Mouse (Mus musculus): ENCODE data around the gene Prdm16. TPM values are rescaled to one million over a fixed set of nuclear protein-coding genes. Genes with fewer than 3 reads are reported as not detected.

Gene Prdm16
- polyA plus RNA-seq, 1 experiment from 2014 or later, result 2.2 TPM

GRCm38 (mm10) chr4:154378876-154379275 is 257.8 kb downstream of the Prdm16 start:
- WGBS (ENCODE audit: insufficient replicate concordance), result 83% methylated on average over 2 of the region's 2 CpGs
- no peak overlapping the region for H3K4me3 ChIP-seq (ENCODE audit: low read depth, low read length)
- no peak overlapping the region for H3K27ac ChIP-seq (ENCODE audit: low read depth)
- H3K4me2 ChIP-seq (ENCODE audit: low read depth, low read length), result no peak overlapping the region
- H3K36me3 ChIP-seq (replicated peaks; ENCODE audit: insufficient read depth, low read length), result no peaks in the 10 kb centered on the region
- no peak overlapping the region for H3K9ac ChIP-seq (replicated peaks)
- DNase-seq (no peak), ATAC-seq (no peak)
- no peaks in the 10 kb centered on the region for H3K9me3 ChIP-seq (ENCODE audit: low read length)
- no peak for TF ChIP-seq CTCF (IDR thresholded peaks at IDR 0.05; ENCODE audit: low read depth)
- TF ChIP-seq EP300 (IDR thresholded peaks at IDR 0.05; ENCODE audit: low read depth), result no peak
- no peaks in the 10 kb centered on the region for H3K27me3 ChIP-seq (ENCODE audit: insufficient read depth, low read length)
- peaks cover 7% of the 10 kb centered on the region; the same call in 1 of the 2 replicates for H3K4me1 ChIP-seq (ENCODE audit: insufficient read depth)

- 42% methylated on average over 10 of the region's 10 CpGs for WGBS (ENCODE audit: insufficient replicate concordance)
- Histone ChIP-seq H3K9ac (replicated peaks) (no peak overlapping the region), H3K27me3 (ENCODE audit: insufficient read depth, low read length) (no peaks in the 10 kb centered on the region), H3K9me3 (ENCODE audit: low read length) (no peaks in the 10 kb centered on the region), H3K4me3 (ENCODE audit: low read depth, low read length) (no peak overlapping the region), H3K4me1 (ENCODE audit: insufficient read depth) (peaks cover 7% of the 10 kb centered on the region; the same call in 1 of the 2 replicates), H3K4me2 (ENCODE audit: low read depth, low read length) (no peak overlapping the region), H3K36me3 (replicated peaks; ENCODE audit: insufficient read depth, low read length) (no peaks in the 10 kb centered on the region), H3K27ac (ENCODE audit: low read depth) (peak overlapping the region; percentile 74)
- TF ChIP-seq CTCF (IDR thresholded peaks at IDR 0.05; ENCODE audit: low read depth) (no peak), EP300 (IDR thresholded peaks at IDR 0.05; ENCODE audit: low read depth) (no peak)
- no peak for DNase-seq
- peak; percentile 78 for ATAC-seq
Measured at GRCm38 (mm10) chr4:154375939-154376625, 260.6 kb downstream of the Prdm16 start.

GRCm38 (mm10) chr4:154371542-154372247 is 265.0 kb downstream of the Prdm16 start:
- Histone ChIP-seq H3K4me1 (ENCODE audit: insufficient read depth) (peaks cover 7% of the 10 kb centered on the region; the same call in 1 of the 2 replicates), H3K27me3 (ENCODE audit: insufficient read depth, low read length) (no peaks in the 10 kb centered on the region)
- WGBS (ENCODE audit: insufficient replicate concordance), result 71% methylated on average over 13 of the region's 13 CpGs

GRCm38 (mm10) chr4:154370841-154371240 is 265.8 kb downstream of the Prdm16 start:
- Histone ChIP-seq H3K4me2 (ENCODE audit: low read depth, low read length) (no peak overlapping the region), H3K27ac (ENCODE audit: low read depth) (no peak overlapping the region), H3K9me3 (ENCODE audit: low read length) (no peaks in the 10 kb centered on the region), H3K36me3 (replicated peaks; ENCODE audit: insufficient read depth, low read length) (no peaks in the 10 kb centered on the region), H3K27me3 (ENCODE audit: insufficient read depth, low read length) (no peaks in the 10 kb centered on the region), H3K4me1 (ENCODE audit: insufficient read depth) (0 out of 2 replicates have a peak, but pooled peaks cover 3% of the 10 kb centered on the region), H3K4me3 (ENCODE audit: low read depth, low read length) (no peak overlapping the region), H3K9ac (replicated peaks) (no peak overlapping the region)
- WGBS (ENCODE audit: insufficient replicate concordance), result 80% methylated on average over 8 of the region's 8 CpGs
- TF ChIP-seq EP300 (IDR thresholded peaks at IDR 0.05; ENCODE audit: low read depth) (no peak), CTCF (IDR thresholded peaks at IDR 0.05; ENCODE audit: low read depth) (no peak)
- no peak for ATAC-seq
- DNase-seq, result no peak

More at GRCm38 (mm10) chr4:154371542-154372247, 265.0 kb downstream of the Prdm16 start:
- ATAC-seq, result no peak
- no peak overlapping the region for H3K9ac ChIP-seq (replicated peaks)
- H3K9me3 ChIP-seq (ENCODE audit: low read length), result no peaks in the 10 kb centered on the region
- no peak for TF ChIP-seq EP300 (IDR thresholded peaks at IDR 0.05; ENCODE audit: low read depth)
- no peak for TF ChIP-seq CTCF (IDR thresholded peaks at IDR 0.05; ENCODE audit: low read depth)
- H3K27ac ChIP-seq (ENCODE audit: low read depth), result no peak overlapping the region
- no peak for DNase-seq
- H3K4me2 ChIP-seq (ENCODE audit: low read depth, low read length), result no peak overlapping the region
- H3K4me3 ChIP-seq (ENCODE audit: low read depth, low read length), result no peak overlapping the region
- H3K36me3 ChIP-seq (replicated peaks; ENCODE audit: insufficient read depth, low read length), result no peaks in the 10 kb centered on the region

GRCm38 (mm10) chr4:154369089-154369488 is 267.6 kb downstream of the Prdm16 start:
- 53% methylated on average over 5 of the region's 5 CpGs for WGBS (ENCODE audit: insufficient replicate concordance)
- Histone ChIP-seq H3K27ac (ENCODE audit: low read depth) (no peak overlapping the region), H3K9me3 (ENCODE audit: low read length) (no peaks in the 10 kb centered on the region), H3K9ac (replicated peaks) (no peak overlapping the region), H3K27me3 (ENCODE audit: insufficient read depth, low read length) (no peaks in the 10 kb centered on the region), H3K4me3 (ENCODE audit: low read depth, low read length) (no peak overlapping the region), H3K36me3 (replicated peaks; ENCODE audit: insufficient read depth, low read length) (no peaks in the 10 kb centered on the region), H3K4me2 (ENCODE audit: low read depth, low read length) (no peak overlapping the region), H3K4me1 (ENCODE audit: insufficient read depth) (no peaks in the 10 kb centered on the region)
- TF ChIP-seq CTCF (IDR thresholded peaks at IDR 0.05; ENCODE audit: low read depth), result no peak
- TF ChIP-seq EP300 (IDR thresholded peaks at IDR 0.05; ENCODE audit: low read depth), result no peak
- DNase-seq, result no peak
- ATAC-seq, result no peak

GRCm38 (mm10) chr4:154366836-154367235 is 269.8 kb downstream of the Prdm16 start:
- ATAC-seq (no peak), DNase-seq (no peak)
- no peak for TF ChIP-seq EP300 (IDR thresholded peaks at IDR 0.05; ENCODE audit: low read depth)
- 0 out of 2 replicates have a peak, but pooled peaks have one; percentile 28 for TF ChIP-seq CTCF (IDR thresholded peaks at IDR 0.05; ENCODE audit: low read depth)
- Histone ChIP-seq H3K9ac (replicated peaks) (no peak overlapping the region), H3K36me3 (replicated peaks; ENCODE audit: insufficient read depth, low read length) (no peaks in the 10 kb centered on the region), H3K27ac (ENCODE audit: low read depth) (no peak overlapping the region), H3K9me3 (ENCODE audit: low read length) (no peaks in the 10 kb centered on the region), H3K4me1 (ENCODE audit: insufficient read depth) (no peaks in the 10 kb centered on the region), H3K4me2 (ENCODE audit: low read depth, low read length) (no peak overlapping the region), H3K4me3 (ENCODE audit: low read depth, low read length) (no peak overlapping the region), H3K27me3 (ENCODE audit: insufficient read depth, low read length) (no peaks in the 10 kb centered on the region)
- 69% methylated on average over 6 of the region's 6 CpGs for WGBS (ENCODE audit: insufficient replicate concordance)

All from liver, postnatal 0 days (tissue).